Mouse (Mus musculus): Measurements from ENCODE around the gene Frmd4a. TPM values are rescaled to one million over a fixed set of nuclear protein-coding genes. Genes with fewer than 3 reads are reported as not detected.
"Not testable (repeated sequence)": the region's sequence is repeated elsewhere in the genome, so short reads cannot be mapped to it uniquely, and the experiment has no call there.

The Frmd4a gene
- polyA plus RNA-seq, 1 experiment from 2014 or later = 57.1 TPM

GRCm38 (mm10) chr2:4550017-4550763 lies 532.7 kb downstream of the Frmd4a start:
- Histone ChIP-seq H3K9me3 (no peaks in the 10 kb centered on the region), H3K36me3 (peaks cover 43% of the 10 kb centered on the region), H3K9ac (replicated peaks) (no peak overlapping the region), H3K27me3 (no peaks in the 10 kb centered on the region), H3K4me2 (replicated peaks) (no peak overlapping the region), H3K4me3 (replicated peaks) (no peak overlapping the region), H3K4me1 (replicated peaks) (peaks cover 12% of the 10 kb centered on the region), H3K27ac (no peak overlapping the region)
- 89% methylated on average over 10 of the region's 10 CpGs for WGBS
- ATAC-seq = no peak

- Histone ChIP-seq H3K9me3 (no peaks in the 10 kb centered on the region), H3K4me3 (replicated peaks) (no peak overlapping the region), H3K27ac (no peak overlapping the region), H3K36me3 (peaks cover 43% of the 10 kb centered on the region), H3K27me3 (no peaks in the 10 kb centered on the region), H3K4me1 (replicated peaks) (peaks cover 21% of the 10 kb centered on the region), H3K4me2 (replicated peaks) (no peak overlapping the region), H3K9ac (replicated peaks) (no peak overlapping the region)
- WGBS = 34% methylated on average over 2 of the region's 2 CpGs
- no peak for ATAC-seq
Observed at GRCm38 (mm10) chr2:4551438-4551837, 533.9 kb downstream of the Frmd4a start.

GRCm38 (mm10) chr2:4551866-4552265 lies 534.3 kb downstream of the Frmd4a start:
- WGBS = 79% methylated on average over 2 of the region's 2 CpGs
- no peak overlapping the region for H3K4me3 ChIP-seq (replicated peaks)
- no peak overlapping the region for H3K27ac ChIP-seq

GRCm38 (mm10) chr2:4552486-4552885 lies 535.0 kb downstream of the Frmd4a start:
- WGBS = 91% methylated on average over 4 of the region's 4 CpGs
- Histone ChIP-seq H3K9me3 (no peaks in the 10 kb centered on the region), H3K9ac (replicated peaks) (no peak overlapping the region), H3K27me3 (no peaks in the 10 kb centered on the region), H3K27ac (no peak overlapping the region), H3K4me3 (replicated peaks) (no peak overlapping the region), H3K4me1 (replicated peaks) (peaks cover 26% of the 10 kb centered on the region), H3K36me3 (peaks cover 40% of the 10 kb centered on the region), H3K4me2 (replicated peaks) (no peak overlapping the region)
- ATAC-seq = no peak

More at GRCm38 (mm10) chr2:4551866-4552265, 534.3 kb downstream of the Frmd4a start:
- no peak overlapping the region for H3K9ac ChIP-seq (replicated peaks)
- no peaks in the 10 kb centered on the region for H3K27me3 ChIP-seq
- ATAC-seq = no peak
- no peak overlapping the region for H3K4me2 ChIP-seq (replicated peaks)
- H3K36me3 ChIP-seq = peaks cover 41% of the 10 kb centered on the region
- peaks cover 24% of the 10 kb centered on the region for H3K4me1 ChIP-seq (replicated peaks)
- no peaks in the 10 kb centered on the region for H3K9me3 ChIP-seq

GRCm38 (mm10) chr2:4555221-4555631 lies 537.7 kb downstream of the Frmd4a start:
- Histone ChIP-seq H3K27me3 (no peaks in the 10 kb centered on the region), H3K9me3 (no peaks in the 10 kb centered on the region), H3K36me3 (peaks cover 24% of the 10 kb centered on the region), H3K4me1 (replicated peaks) (peaks cover 53% of the 10 kb centered on the region), H3K27ac (0 out of 2 replicates have a peak overlapping the region, but pooled peaks have one; percentile 59), H3K4me3 (replicated peaks) (no peak overlapping the region), H3K4me2 (replicated peaks) (no peak overlapping the region), H3K9ac (replicated peaks) (no peak overlapping the region)
- ATAC-seq = no peak
- 55% methylated on average over 7 of the region's 7 CpGs for WGBS

- Histone ChIP-seq H3K36me3 (peaks cover 14% of the 10 kb centered on the region), H3K4me1 (replicated peaks) (peaks cover 63% of the 10 kb centered on the region), H3K27me3 (no peaks in the 10 kb centered on the region), H3K9ac (replicated peaks) (0 out of 2 replicates have a peak overlapping the region, but pooled peaks have one; percentile 11), H3K4me2 (replicated peaks) (0 out of 2 replicates have a peak overlapping the region, but pooled peaks have one; percentile 17), H3K27ac (peak overlapping the region; percentile 59), H3K4me3 (replicated peaks) (no peak overlapping the region), H3K9me3 (no peaks in the 10 kb centered on the region)
- WGBS = 18% methylated on average over 10 of the region's 10 CpGs
- no peak for ATAC-seq
Observed at GRCm38 (mm10) chr2:4556188-4556587, 538.7 kb downstream of the Frmd4a start.

- Histone ChIP-seq H3K4me1 (replicated peaks) (peaks cover 70% of the 10 kb centered on the region), H3K4me2 (replicated peaks) (no peak overlapping the region), H3K36me3 (peaks cover 8% of the 10 kb centered on the region; the same call in 1 of the 2 replicates)
Observed at GRCm38 (mm10) chr2:4557028-4557427, 539.5 kb downstream of the Frmd4a start.

GRCm38 (mm10) chr2:4557466-4557865 lies 539.9 kb downstream of the Frmd4a start:
- peaks cover 8% of the 10 kb centered on the region; the same call in 1 of the 2 replicates for H3K36me3 ChIP-seq
- WGBS = 33% methylated on average over 4 of the region's 4 CpGs

More at GRCm38 (mm10) chr2:4557028-4557427, 539.5 kb downstream of the Frmd4a start:
- 23% methylated on average over 4 of the region's 4 CpGs for WGBS
- no peak overlapping the region for H3K9ac ChIP-seq (replicated peaks)
- H3K27me3 ChIP-seq = no peaks in the 10 kb centered on the region
- peak overlapping the region; percentile 28; the same call in 1 of the 2 replicates for H3K27ac ChIP-seq
- no peak overlapping the region for H3K4me3 ChIP-seq (replicated peaks)
- no peaks in the 10 kb centered on the region for H3K9me3 ChIP-seq
- no peak for ATAC-seq

GRCm38 (mm10) chr2:4558651-4559203 lies 541.2 kb downstream of the Frmd4a start:
- H3K4me3 ChIP-seq (replicated peaks) = peak overlapping the region; percentile 38
- peak overlapping the region; percentile 59 for H3K9ac ChIP-seq (replicated peaks)
- peak overlapping the region; percentile 79 for H3K27ac ChIP-seq
- H3K4me1 ChIP-seq (replicated peaks) = peaks cover 85% of the 10 kb centered on the region
- H3K4me2 ChIP-seq (replicated peaks) = peak overlapping the region; percentile 60
- H3K27me3 ChIP-seq = no peaks in the 10 kb centered on the region
- H3K9me3 ChIP-seq = no peaks in the 10 kb centered on the region
- peaks cover 8% of the 10 kb centered on the region; the same call in 1 of the 2 replicates for H3K36me3 ChIP-seq
- no peak for ATAC-seq
- WGBS = 14% methylated on average over 8 of the region's 8 CpGs

More at GRCm38 (mm10) chr2:4557466-4557865, 539.9 kb downstream of the Frmd4a start:
- H3K9ac ChIP-seq (replicated peaks) = no peak overlapping the region; the same call in 1 of the 2 replicates
- no peak for ATAC-seq
- H3K4me3 ChIP-seq (replicated peaks) = no peak overlapping the region
- no peak overlapping the region for H3K4me2 ChIP-seq (replicated peaks)
- no peaks in the 10 kb centered on the region for H3K9me3 ChIP-seq
- H3K27ac ChIP-seq = peak overlapping the region; percentile 14; the same call in 1 of the 2 replicates
- no peaks in the 10 kb centered on the region for H3K27me3 ChIP-seq
- peaks cover 74% of the 10 kb centered on the region for H3K4me1 ChIP-seq (replicated peaks)

- Histone ChIP-seq H3K4me2 (replicated peaks) (peak overlapping the region; percentile 60), H3K36me3 (peaks cover 5% of the 10 kb centered on the region; the same call in 1 of the 2 replicates), H3K27me3 (no peaks in the 10 kb centered on the region), H3K27ac (peak overlapping the region; percentile 79), H3K4me1 (replicated peaks) (peaks cover 85% of the 10 kb centered on the region), H3K9ac (replicated peaks) (peak overlapping the region; percentile 59), H3K4me3 (replicated peaks) (peak overlapping the region; percentile 38), H3K9me3 (no peaks in the 10 kb centered on the region)
- peak; percentile 88 for ATAC-seq
- WGBS = under 1% methylated on average over 27 of the region's 27 CpGs
Observed at GRCm38 (mm10) chr2:4559211-4559882, 541.8 kb downstream of the Frmd4a start.

- Histone ChIP-seq H3K9ac (replicated peaks) (peak overlapping the region; percentile 59), H3K4me3 (replicated peaks) (peak overlapping the region; percentile 38), H3K27me3 (no peaks in the 10 kb centered on the region), H3K27ac (peak overlapping the region; percentile 79), H3K9me3 (no peaks in the 10 kb centered on the region), H3K4me2 (replicated peaks) (peak overlapping the region; percentile 60), H3K36me3 (peaks cover 10% of the 10 kb centered on the region), H3K4me1 (replicated peaks) (peaks cover 88% of the 10 kb centered on the region)
- under 1% methylated on average over 8 of the region's 8 CpGs for WGBS
- no peak for ATAC-seq
Observed at GRCm38 (mm10) chr2:4559883-4560247, 542.3 kb downstream of the Frmd4a start.

GRCm38 (mm10) chr2:4560516-4560915 lies 543.0 kb downstream of the Frmd4a start:
- not testable (repeated sequence) for H3K27ac ChIP-seq, H3K9me3 ChIP-seq, H3K27me3 ChIP-seq, H3K36me3 ChIP-seq, ATAC-seq
- 10% methylated on average over 2 of the region's 2 CpGs for WGBS
- Histone ChIP-seq H3K4me2 (replicated peaks) (peak overlapping the region; percentile 60), H3K4me1 (replicated peaks) (peaks cover 82% of the 10 kb centered on the region), H3K4me3 (replicated peaks) (peak overlapping the region; percentile 38), H3K9ac (replicated peaks) (peak overlapping the region; percentile 59)

Measured in midbrain, embryonic 13.5 days (tissue).